Mouse (Mus musculus) CD4-positive helper T cell, adult 2 months (primary cell): ENCODE measurements around the gene Gm3285.

ENCODE experiments used
- DNase-seq: peaks from one replicate; pipeline ENCODE4 v3.0.0-alpha.2; 2012; ENCODE audit warnings: low read depth, missing footprints, low spot score

Gm3285 gene

DNA sequence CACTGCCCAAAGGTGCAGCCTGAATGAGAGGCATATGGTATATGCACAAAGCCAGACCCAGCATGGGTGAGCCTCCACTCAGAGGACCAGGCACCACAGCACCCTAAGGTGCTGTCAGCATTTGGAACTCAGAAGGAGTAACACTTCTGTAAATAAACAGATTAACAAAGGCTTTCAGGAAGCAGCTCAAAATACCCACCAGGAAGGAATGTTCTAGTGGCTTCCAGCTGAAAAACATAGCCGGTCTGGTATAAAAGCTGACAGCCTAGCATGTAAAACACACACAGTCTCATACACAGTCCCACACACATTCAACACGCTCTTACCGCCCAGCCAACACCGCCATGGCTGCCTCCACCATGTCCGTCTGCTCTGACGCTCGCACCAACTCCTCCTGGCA lies at the start of gene Gm3285:
Gene Gm3285 (plus strand): TSS at position 301 of the 400 bp plus-strand sequence.
- no peak for DNase-seq

GRCm38 (mm10) chr10:77814382-77814781 lies 47.4 kb upstream of the Gm3285 start, which contains the start of gene Gm2696:
Gene Gm2696 (plus strand): TSS chr10:77814682.
- DNase-seq, result no peak

DNA sequence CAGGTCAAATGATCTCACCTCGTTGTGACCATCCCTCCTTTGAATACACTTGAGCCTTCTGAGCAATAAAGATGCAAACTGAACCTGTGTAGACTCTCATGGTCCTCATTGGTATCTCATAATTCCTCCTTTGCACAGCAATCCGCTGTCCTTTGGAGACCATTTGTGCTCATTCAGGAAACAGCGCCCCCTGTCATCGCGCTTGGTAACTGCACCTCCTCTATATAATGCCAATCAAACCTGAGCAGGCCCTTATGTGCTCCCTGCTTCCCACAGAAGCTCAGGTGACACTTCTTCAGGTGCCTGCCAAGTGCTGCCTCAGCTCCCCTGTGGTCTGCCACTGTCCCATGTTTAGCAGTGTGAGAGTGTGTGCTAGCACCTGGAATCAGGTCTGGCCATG lies 46.3 kb upstream of the Gm3285 start:
- peak; percentile 24 for DNase-seq

- no peak for DNase-seq
These were observed 43.3 kb upstream of the Gm3285 start for GRCm38 (mm10) chr10:77818523-77818922.

DNA sequence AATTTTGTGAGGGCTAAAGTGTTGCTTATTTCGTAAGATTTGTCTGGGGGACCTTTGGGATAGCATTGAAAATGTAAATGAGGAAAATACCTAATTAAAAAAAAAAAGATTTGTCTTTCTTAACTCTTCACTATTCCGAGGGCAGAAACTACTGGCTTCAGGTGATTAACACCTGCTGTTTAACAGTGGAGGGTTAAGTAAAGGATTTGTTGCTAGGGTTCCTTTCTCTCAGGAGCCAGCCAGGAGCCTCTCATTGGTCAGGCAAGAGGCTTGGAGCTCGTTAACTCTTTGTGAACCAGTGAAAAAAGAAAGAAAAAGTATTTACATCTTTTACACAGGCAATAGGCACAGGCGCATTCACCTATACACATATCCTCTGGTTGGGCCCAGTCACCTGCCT lies 42.6 kb upstream of the Gm3285 start:
- DNase-seq, result no peak

GRCm38 (mm10) chr10:77826951-77827350 lies 34.8 kb upstream of the Gm3285 start, which contains the start of gene Krtap10-4:
Gene Krtap10-4 (minus strand): TSS chr10:77827095.
- no peak for DNase-seq

DNA sequence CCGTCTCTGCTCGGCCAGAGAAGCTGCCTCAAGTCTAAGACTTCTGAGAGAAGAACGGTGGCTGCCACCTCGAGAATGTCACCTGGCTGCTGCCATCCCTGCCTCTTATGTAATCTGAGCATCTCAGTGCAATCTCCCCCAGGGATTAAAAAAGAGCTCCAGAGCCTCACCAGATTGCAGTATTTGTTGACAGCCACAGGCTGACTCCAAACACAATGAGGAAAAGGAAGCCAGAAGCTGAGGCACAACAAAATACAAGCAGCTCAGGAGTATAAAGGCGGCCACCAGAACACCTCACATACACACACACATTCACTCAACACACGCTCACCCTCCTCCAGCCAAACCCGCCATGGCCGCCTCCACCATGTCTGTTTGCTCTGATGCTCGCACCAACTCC lies 26.1 kb upstream of the Gm3285 start, which contains the start of gene Krtap10-10:
Gene Krtap10-10 (plus strand): TSS at position 301 of the 400 bp plus-strand sequence.
- DNase-seq, result no peak

- no peak for DNase-seq
These were observed 22.8 kb upstream of the Gm3285 start for GRCm38 (mm10) chr10:77839006-77839405.

DNA sequence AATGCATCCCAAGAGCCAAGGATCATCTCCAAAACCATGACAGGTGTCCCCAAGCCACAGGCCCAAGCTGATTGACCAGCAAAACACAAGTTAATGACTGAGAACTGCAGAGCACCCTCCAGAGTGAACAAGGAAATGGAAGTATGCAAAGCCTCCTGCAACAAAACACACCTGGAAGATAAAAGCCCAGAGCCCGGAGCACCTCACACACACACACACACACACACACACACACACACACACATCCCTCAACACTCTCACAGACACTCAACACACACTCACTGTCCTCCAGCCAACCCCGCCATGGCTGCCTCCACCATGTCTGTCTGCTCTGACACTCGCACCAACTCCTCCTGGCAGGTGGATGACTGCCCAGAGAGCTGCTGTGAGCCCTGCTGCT lies 15.3 kb upstream of the Gm3285 start, which contains the start of gene Gm36176:
Gene Gm36176 (plus strand): TSS at position 301 of the 400 bp plus-strand sequence.
- DNase-seq, result no peak

DNA sequence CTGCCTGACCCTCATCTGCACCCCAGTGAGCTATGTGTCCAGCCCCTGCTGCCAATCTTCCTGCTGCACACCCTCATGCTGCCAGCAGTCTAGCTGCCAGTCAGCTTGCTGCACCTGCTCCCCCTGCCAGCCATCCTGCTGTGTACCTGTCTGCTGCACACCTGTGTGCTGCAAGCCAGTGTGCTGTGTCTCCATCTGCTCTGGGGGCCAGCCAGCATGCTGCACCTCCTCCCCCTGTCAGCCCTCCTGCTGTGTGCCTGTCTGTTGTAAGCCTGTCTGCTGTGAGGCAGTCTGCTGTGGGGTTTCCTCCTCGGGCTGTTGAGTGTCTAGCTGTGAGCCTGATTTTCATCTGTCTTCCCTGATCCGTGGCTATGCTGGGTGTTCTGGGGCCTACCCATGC lies 14.8 kb upstream of the Gm3285 start:
- DNase-seq, result no peak

DNA sequence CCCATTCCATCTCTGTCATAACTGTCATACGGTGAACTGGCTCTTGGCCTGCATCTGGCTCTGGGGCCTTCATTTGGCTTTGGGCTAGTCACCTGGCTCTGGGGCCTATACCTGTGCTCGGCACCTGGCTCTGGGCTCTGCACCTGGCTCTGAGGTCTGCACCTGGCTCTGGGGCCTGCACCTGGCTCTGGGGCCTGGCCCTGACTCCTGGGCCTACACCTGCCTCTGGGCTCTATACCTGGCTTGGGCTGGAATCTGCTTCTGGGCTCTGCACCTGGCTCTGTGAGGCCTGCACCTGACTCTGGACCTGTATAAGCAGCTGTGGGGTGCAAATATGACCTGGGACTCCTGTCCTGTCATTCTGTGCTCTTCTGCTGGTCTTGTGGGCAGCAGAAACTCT lies 14.2 kb upstream of the Gm3285 start:
- no peak for DNase-seq

DNA sequence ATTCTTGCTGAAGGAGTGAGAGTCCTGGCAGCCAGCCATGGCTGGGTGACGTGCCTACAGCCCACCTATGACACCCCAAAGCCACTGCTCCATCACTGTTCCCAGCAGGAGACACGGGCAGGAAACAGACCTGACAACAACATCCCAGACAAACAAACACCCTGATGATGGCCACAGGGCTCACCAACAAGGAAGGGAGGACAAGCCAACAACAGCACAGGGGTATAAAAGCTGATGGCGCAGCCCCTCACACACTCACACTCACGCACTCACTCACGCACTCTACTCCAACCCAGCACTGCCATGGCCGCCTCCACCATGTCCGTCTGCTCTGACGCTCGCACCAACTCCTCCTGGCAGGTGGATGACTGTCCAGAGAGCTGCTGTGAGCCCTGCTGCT lies 9.2 kb upstream of the Gm3285 start, which contains the start of gene Gm10318:
Gene Gm10318 (plus strand): TSS at position 301 of the 400 bp plus-strand sequence.
- DNase-seq, result no peak

DNA sequence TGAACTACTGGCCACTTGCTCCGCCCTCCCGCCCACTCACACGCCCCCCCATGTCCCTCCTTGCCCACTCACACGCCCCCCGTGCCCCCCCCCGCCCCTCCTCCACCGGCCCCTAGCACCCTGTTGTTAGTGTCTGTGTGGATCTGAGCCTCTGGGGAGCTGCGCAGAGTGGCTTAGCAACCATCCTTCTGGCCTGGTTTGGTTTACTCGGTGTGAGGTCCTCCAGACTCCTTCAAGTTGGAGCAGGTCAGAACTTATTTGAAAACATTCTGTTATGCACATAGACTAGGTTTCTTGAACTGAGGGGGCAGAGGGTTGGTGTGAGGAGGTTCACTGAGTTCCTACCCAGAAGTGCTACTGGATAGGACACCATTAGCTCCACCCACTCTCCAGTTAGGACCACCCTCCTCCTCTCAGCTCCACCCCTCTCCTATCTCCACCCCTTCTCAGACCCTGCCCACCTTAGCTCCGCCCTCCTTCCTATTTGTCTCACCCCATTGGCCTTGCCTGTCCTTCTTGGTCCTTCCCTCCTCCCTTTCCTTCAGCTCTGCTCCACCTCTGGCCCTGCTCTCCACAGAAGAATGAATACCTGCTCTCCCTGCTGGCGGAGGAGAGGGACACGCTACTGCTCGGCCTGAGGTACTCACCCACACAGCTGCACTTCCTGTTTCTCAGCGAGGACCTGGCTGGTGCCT lies 2.4 kb downstream of the Gm3285 start:
- DNase-seq, result peak; percentile 69

DNA sequence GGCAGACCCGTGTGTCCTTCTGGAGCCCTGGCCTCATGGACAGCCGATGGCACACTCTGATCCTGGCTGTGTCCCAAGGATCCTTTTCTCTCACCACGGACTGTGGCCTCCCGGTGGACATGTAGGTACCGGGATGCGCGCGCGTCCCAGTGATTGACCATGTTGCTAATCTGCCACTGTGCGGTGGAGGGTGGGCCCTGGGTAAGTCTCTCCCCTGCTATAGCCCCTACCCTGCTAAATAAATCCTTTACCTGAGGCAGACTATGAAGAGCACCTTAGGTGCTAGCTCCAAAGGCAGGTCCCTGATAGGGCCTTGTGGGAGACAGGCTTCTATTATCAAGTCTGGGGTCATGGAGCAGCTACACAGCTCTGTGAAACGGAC lies 3.0 kb downstream of the Gm3285 start:
- no peak for DNase-seq

- no peak for DNase-seq
These were observed 5.8 kb downstream of the Gm3285 start for GRCm38 (mm10) chr10:77867546-77867945.

- DNase-seq, result no peak
These were observed 7.9 kb downstream of the Gm3285 start for GRCm38 (mm10) chr10:77869651-77870050.

- DNase-seq, result no peak
These were observed 17.2 kb downstream of the Gm3285 start for GRCm38 (mm10) chr10:77878985-77879384.

- no peak for DNase-seq
These were observed 18.5 kb downstream of the Gm3285 start for GRCm38 (mm10) chr10:77880305-77880704.

DNA sequence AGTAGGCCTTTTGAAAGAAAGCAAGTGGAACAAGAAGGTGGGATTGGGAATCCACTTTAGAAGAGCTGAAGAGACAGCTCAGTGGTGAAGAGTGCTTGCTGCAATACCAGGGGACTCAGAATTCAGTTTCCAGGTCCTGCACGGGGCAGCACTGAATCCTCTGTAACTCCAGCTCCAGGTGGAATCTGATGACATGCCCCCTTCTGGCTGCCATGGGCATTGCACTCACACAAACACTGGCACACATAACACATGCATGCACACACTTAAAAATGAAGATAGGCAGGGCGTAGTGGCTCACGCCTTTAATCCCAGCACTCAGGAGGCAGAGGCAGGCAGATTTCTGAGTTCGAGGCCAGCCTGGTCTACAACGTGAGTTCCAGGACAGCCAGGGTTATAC lies 20.8 kb downstream of the Gm3285 start:
- DNase-seq, result no peak

GRCm38 (mm10) chr10:77886007-77886747 lies 24.4 kb downstream of the Gm3285 start:
- no peak for DNase-seq

- no peak for DNase-seq
These were observed 29.3 kb downstream of the Gm3285 start for GRCm38 (mm10) chr10:77890987-77891565.

GRCm38 (mm10) chr10:77895562-77895961 lies 33.8 kb downstream of the Gm3285 start:
- no peak for DNase-seq
